Mouse (Mus musculus) limb, embryonic 14.5 days (tissue): ENCODE measurements at regions not wholly inside any gene's neighbourhood (a gene's known extent, or its start where the extent isn't known, plus 50 kb on each side); places are given as distances from the start of the nearest gene placed in this dataset.

ENCODE experiments used
- ATAC-seq: fragments of 200-750 bp; cut with Nextera tagmentation; 2 replicates; pipeline ENCODE4 v1.8.0; 2017; ENCODE audit warnings: low read depth, moderate number of reproducible peaks, moderate TSS enrichment; ENCODE audit not compliant: low FRiP score
- DNase-seq: peaks from one replicate; pipeline ENCODE4 v3.0.0-alpha.2; 2015; ENCODE audit warnings: low spot score
- H3K27ac ChIP-seq: fragments of 300-500 bp; sonication (generic); replicated peaks from 2 replicates; pipeline ENCODE4 v1.5.1; 2014; ENCODE audit warnings: low read depth, mild to moderate bottlenecking, low read length, moderate library complexity, mixed read lengths
- H3K27me3 ChIP-seq: fragments of 300-500 bp; sonication (generic); 2 replicates; pipeline ENCODE4 v1.6.1; 2014; ENCODE audit warnings: low read length, mixed read lengths; ENCODE audit not compliant: control insufficient read depth, insufficient read depth
- H3K36me3 ChIP-seq: fragments of 300-500 bp; sonication (generic); 2 replicates; pipeline ENCODE4 v1.6.1; 2014; ENCODE audit warnings: mild to moderate bottlenecking, low read length, moderate library complexity, mixed read lengths; ENCODE audit not compliant: control insufficient read depth, insufficient read depth
- H3K4me1 ChIP-seq: fragments of 300-500 bp; sonication (generic); 2 replicates; pipeline ENCODE4 v1.6.1; 2014; ENCODE audit warnings: antibody characterized with exemption, low read length, mixed read lengths; ENCODE audit not compliant: control insufficient read depth, insufficient read depth
- H3K4me2 ChIP-seq: fragments of 300-500 bp; sonication (generic); replicated peaks from 2 replicates; pipeline ENCODE4 v1.6.1; 2014; ENCODE audit warnings: low read depth, mild to moderate bottlenecking, low read length, moderate library complexity; ENCODE audit not compliant: severe bottlenecking
- H3K4me3 ChIP-seq: fragments of 300-500 bp; sonication (generic); replicated peaks from 2 replicates; pipeline ENCODE4 v1.5.1; 2014; ENCODE audit warnings: low read length
- H3K9ac ChIP-seq: fragments of 300-500 bp; sonication (generic); 2 replicates; pipeline ENCODE4 v1.6.1; 2014; ENCODE audit warnings: mild to moderate bottlenecking, low read depth, low read length, moderate library complexity; ENCODE audit not compliant: severe bottlenecking
- H3K9me3 ChIP-seq: fragments of 300-500 bp; sonication (generic); 2 replicates; pipeline ENCODE4 v1.6.1; 2016; ENCODE audit warnings: low read length; ENCODE audit not compliant: control insufficient read depth
- POLR2A ChIP-seq: fragments of 200-500 bp; IDR thresholded peaks from 2 replicates; pipeline ENCODE4 v1.8.0; 2012; ENCODE audit warnings: inconsistent platforms, mild to moderate bottlenecking, moderate library complexity, borderline replicate concordance; ENCODE audit not compliant: insufficient read depth, insufficient read length; ENCODE audit errors: extremely low read depth
- WGBS: fragments of 180-500 bp; shearing (Covaris S2); extraction: QIAGEN DNeasy Blood & Tissue Kit; methylation state at CpG from one replicate; pipeline ENCODE4 v1.1.7; 2014; 5-methylcytosine and 5-hydroxymethylcytosine counted together

DNA sequence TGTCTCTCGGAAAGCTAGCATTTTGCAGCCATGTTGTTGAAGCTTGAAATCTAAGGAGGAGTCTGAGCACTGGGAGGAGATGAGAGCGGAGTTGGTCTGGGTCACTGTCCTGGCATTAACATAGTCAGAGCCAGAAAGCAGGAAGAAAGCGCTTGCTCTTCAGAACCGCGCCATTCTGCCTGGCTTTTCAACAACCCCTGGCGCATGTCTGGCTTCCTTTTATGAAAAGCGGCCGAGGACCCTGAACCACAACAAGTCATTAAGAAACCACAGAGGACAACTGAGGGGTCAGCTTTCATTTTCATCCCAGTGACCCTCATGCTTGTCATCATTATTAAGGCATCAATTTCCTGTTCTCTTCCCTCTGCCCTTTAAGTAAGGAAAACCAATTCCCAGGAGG lies 64.7 kb upstream of the Srd5a3 start:
- no peak overlapping the region for H3K9ac ChIP-seq
- no peak overlapping the region for H3K4me3 ChIP-seq
- H3K4me1 ChIP-seq, result no peaks in the 10 kb centered on the region; the same call in 1 of the 2 replicates
- no peaks in the 10 kb centered on the region for H3K36me3 ChIP-seq
- ATAC-seq (no peak), DNase-seq (no peak)
- 26% methylated on average over 8 of the region's 8 CpGs for WGBS
- no peaks in the 10 kb centered on the region for H3K9me3 ChIP-seq
- TF ChIP-seq POLR2A, result no peak
- H3K27ac ChIP-seq, result no peak overlapping the region
- H3K27me3 ChIP-seq, result no peaks in the 10 kb centered on the region
- H3K4me2 ChIP-seq, result peak overlapping the region; percentile 28

DNA sequence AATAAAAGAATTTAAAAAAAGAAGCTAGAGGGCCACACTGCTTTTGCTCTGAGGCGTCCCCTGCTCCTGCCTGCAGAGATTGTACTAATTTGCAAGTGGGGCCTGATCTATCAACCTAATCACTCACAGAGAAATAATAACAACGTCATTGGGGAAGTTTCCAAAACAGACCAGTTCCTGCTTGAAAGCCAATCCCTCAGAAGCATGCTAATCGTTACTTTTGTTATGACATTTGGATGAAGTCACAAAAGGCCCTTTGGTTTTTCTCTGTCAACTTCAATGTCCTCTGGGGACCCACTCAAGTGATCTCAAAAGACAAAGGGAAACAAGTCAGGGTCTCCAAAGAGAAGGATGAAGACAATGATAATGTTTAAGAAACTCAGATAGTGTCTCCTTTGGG lies 72.2 kb upstream of the Srd5a3 start:
- H3K4me1 ChIP-seq, result no peaks in the 10 kb centered on the region
- no peak overlapping the region for H3K4me3 ChIP-seq
- no peaks in the 10 kb centered on the region for H3K27me3 ChIP-seq
- no peak overlapping the region for H3K27ac ChIP-seq
- H3K9me3 ChIP-seq, result no peaks in the 10 kb centered on the region
- no peak for DNase-seq
- 45% methylated on average over 3 of the region's 3 CpGs for WGBS
- no peak for ATAC-seq
- no peak for TF ChIP-seq POLR2A
- H3K4me2 ChIP-seq, result no peak overlapping the region
- H3K9ac ChIP-seq, result no peak overlapping the region
- H3K36me3 ChIP-seq, result no peaks in the 10 kb centered on the region

- no peaks in the 10 kb centered on the region for H3K9me3 ChIP-seq
- no peaks in the 10 kb centered on the region for H3K27me3 ChIP-seq
- ATAC-seq, result no peak
- DNase-seq, result no peak
- H3K4me2 ChIP-seq, result no peak overlapping the region
- WGBS, result 26% methylated on average over 10 of the region's 10 CpGs
- H3K4me1 ChIP-seq, result no peaks in the 10 kb centered on the region
- no peak overlapping the region for H3K9ac ChIP-seq
- H3K36me3 ChIP-seq, result no peaks in the 10 kb centered on the region
- H3K4me3 ChIP-seq, result no peak overlapping the region
- no peak overlapping the region for H3K27ac ChIP-seq
- no peak for TF ChIP-seq POLR2A
Measured at GRCm38 (mm10) chr5:76067231-76067630, 72.8 kb upstream of the Srd5a3 start.

DNA sequence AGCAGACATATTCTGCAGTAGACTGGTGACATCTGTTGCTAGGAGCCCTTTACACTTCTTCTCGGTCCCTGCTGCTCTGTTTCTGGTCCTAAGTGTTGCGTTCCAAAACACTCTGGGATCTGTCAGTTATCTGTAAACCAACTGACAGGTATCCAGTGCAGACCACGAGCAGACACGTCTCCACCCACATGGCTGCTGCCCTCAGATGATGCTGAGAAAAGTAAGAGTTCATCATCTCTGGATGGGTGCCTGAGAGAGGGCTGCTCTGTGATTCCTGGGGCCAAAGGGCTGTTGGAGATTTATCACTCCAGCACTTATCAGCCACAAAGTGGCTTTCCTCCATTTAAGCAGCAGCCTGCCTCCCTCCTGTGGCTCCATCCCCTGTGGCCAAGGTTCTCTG lies 74.3 kb upstream of the Srd5a3 start:
- no peak for TF ChIP-seq POLR2A
- Histone ChIP-seq H3K36me3 (no peaks in the 10 kb centered on the region), H3K4me1 (no peaks in the 10 kb centered on the region), H3K9ac (no peak overlapping the region), H3K27ac (no peak overlapping the region), H3K4me2 (no peak overlapping the region), H3K9me3 (no peaks in the 10 kb centered on the region), H3K27me3 (no peaks in the 10 kb centered on the region), H3K4me3 (no peak overlapping the region)
- no peak for ATAC-seq
- no peak for DNase-seq
- WGBS, result 19% methylated on average over 4 of the region's 4 CpGs

DNA sequence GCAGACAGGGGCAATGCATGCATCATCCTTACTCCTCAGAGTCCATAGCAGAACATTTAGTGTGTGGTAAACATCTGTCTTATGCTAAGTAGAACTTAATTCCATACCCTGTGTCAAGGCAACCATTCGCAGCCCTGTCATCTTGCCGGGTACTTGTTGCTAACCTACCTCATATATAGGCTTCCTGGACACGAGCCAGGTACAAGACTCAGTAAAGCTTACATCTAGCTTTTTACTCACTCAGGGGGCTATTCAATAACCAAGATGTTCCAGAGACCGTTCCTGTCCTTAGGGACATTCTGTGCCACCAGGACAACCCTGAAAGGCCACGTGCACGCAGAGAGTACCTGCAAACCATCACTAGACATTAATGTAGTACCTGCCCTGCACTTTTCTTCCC lies 74.8 kb upstream of the Srd5a3 start:
- Histone ChIP-seq H3K4me2 (no peak overlapping the region), H3K9me3 (no peaks in the 10 kb centered on the region), H3K4me3 (no peak overlapping the region), H3K27me3 (no peaks in the 10 kb centered on the region), H3K4me1 (no peaks in the 10 kb centered on the region), H3K27ac (no peak overlapping the region), H3K36me3 (no peaks in the 10 kb centered on the region), H3K9ac (no peak overlapping the region)
- no peak for TF ChIP-seq POLR2A
- ATAC-seq (no peak), DNase-seq (no peak)
- 49% methylated on average over 6 of the region's 6 CpGs for WGBS

- no peaks in the 10 kb centered on the region for H3K9me3 ChIP-seq
- no peak overlapping the region for H3K27ac ChIP-seq
- no peaks in the 10 kb centered on the region for H3K36me3 ChIP-seq
- no peaks in the 10 kb centered on the region for H3K27me3 ChIP-seq
- 71% methylated on average over 5 of the region's 5 CpGs for WGBS
- no peak overlapping the region for H3K4me2 ChIP-seq
- no peaks in the 10 kb centered on the region for H3K4me1 ChIP-seq
- TF ChIP-seq POLR2A, result no peak
- DNase-seq (no peak), ATAC-seq (no peak)
- no peak overlapping the region for H3K9ac ChIP-seq
- H3K4me3 ChIP-seq, result no peak overlapping the region
Measured at GRCm38 (mm10) chr5:76064686-76065085, 75.4 kb upstream of the Srd5a3 start.
